Mouse (Mus musculus) liver (tissue): ENCODE data around the gene C1ra.
"Not testable (repeated sequence)": the region's sequence is repeated elsewhere in the genome, so short reads cannot be mapped to it uniquely, and the experiment has no call there.

Source experiments
- DNase-seq: peaks from one replicate; pipeline ENCODE4 v3.0.0-alpha.2; 2020; ENCODE audit warnings: mixed read lengths

C1ra gene

DNA sequence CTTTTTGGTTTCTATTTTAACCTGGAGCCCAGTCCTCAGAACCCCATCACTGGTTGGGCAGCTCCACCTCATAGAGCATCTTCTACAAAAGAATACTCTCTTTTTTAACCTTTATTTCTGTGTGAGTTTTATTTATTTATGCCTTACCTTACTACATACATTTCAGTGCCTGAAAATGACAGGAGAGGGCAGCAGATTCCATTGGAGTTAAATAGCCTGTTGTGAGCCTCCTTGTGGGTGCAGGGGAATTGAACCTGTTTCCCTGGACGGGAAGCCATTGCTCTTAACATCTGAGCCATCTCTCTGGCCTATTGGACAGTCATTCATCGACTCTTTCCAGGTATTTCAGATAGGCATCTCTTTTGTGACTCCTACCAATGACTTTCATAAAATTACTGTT is 33.2 kb downstream of the C1ra start:
- DNase-seq: no peak

GRCm38 (mm10) chr6:124547979-124548378 is 35.8 kb downstream of the C1ra start:
- DNase-seq: not testable (repeated sequence)

DNA sequence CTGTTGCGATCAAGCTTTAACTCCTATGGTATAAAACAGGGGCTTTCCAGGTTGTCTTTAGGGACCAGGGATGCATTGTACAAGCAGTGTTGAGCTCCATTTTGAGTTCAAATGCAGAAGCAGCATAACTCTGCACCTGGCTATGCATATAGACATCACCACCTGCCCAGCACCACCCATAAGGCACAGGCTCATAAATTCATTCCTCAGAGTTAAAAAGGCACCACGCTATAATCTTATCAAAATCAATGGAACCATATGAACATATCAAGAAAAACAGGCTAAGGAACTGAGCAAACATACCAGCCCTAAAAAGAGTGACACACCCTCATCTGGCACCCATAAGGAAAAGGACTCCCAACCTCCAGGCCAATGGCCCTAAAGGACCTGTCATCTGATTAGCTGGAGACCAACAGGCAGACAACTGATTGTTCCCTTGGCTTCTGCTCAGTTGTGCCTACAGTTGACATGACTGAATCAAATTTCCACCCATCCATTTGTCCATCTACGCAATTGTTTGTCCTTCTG is 36.9 kb downstream of the C1ra start:
- no peak for DNase-seq

DNA sequence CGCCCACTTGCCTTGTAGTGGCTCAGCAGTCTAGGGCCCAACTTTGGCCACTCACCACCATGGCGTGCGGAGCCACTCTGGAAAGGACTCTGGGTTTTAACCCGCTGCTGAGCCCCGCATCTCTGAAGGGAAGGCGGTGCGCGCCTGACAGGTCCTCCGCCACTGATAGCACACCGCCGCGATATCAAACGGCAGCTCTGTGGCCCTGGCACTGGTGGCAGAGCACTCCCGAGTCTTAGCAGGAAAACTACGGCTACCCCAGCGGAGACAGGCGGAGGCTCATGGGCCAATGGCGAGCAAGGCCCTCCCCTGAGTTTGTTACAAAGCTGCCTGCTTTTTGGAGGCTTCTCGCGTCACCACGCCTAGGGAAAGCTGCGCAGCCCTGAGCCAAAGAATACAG is 40.6 kb downstream of the C1ra start:
- DNase-seq: no peak

DNA sequence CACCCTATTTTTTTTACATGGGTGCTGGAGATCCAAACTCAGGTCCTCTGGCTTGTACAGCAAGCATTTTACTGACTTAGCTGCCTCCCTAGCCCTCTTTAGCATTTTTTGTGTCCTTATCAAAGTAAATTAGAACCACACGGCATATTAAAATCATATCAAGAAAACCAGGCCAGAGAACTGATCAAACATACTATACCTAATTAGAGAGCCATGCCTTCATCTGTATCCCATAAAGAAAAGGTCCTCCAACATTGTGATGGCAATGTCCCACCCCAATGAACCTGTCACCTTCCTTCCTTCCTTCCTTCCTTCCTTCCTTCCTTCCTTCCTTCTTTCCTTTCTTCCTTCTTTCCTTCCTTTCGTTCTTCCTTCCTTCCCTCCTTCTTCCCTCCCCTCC is 43.8 kb downstream of the C1ra start:
- DNase-seq: not testable (repeated sequence)

- not testable (repeated sequence) for DNase-seq
These were observed 49.0 kb downstream of the C1ra start for GRCm38 (mm10) chr6:124561156-124561555.

DNA sequence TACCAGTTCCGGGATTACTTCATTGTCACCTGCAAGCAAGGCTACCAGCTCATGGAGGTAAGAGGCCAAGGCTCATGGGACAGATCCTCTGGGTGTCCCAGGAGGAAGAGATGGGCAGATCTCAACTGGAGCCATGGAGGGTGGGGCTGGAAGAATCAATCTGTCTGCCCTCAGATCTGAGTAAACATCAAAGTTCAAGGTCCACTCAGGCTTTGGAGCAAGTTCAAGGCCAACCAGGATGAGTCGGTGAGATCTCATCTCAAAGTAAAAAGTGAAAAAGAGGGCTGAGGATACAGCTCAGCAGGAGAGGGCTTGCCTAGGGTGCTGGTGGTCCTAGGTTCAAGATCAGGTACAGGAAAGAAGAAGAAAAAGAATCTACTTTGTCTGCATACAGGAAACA is 49.4 kb downstream of the C1ra start:
- DNase-seq: not testable (repeated sequence)

DNA sequence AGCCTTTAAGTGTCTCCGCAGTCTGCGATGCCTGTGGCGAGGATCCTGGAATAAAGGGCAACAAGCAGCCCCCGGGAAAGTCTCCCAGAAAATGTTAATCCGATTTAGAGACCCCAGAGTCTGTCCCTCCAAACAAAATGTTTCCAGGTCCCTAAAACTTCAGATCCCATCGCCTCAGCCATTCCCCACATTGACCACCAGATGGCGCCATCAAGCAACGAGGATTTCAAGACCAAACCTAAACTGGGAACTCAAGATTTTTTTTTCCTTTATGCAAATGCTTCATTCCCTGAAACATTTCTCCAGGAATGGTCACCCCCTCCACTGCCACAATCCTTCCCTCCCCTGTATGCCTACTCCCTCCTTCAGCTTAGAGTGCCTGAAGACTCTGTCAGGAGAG is 57.8 kb downstream of the C1ra start, which contains the start of gene C1rb:
Gene C1rb (plus strand): TSS at position 269 of the 400 bp plus-strand sequence.
- peak; percentile 55 for DNase-seq
